Mouse (Mus musculus) lung, adult 2 months (tissue): ENCODE measurements at regions not wholly inside any gene's neighbourhood (a gene's known extent, or its start where the extent isn't known, plus 50 kb on each side); places are given as distances from the start of the nearest gene placed in this dataset.

Source experiments
- CTCF ChIP-seq: fragments of 200-500 bp; IDR thresholded peaks from 2 replicates; pipeline ENCODE4 v1.5.1; 2011; ENCODE audit warnings: mild to moderate bottlenecking, low read length, control low read depth; ENCODE audit not compliant: insufficient read depth
- POLR2A ChIP-seq: fragments of 200-500 bp; IDR thresholded peaks from 2 replicates; pipeline ENCODE4 v1.6.1; 2011; ENCODE audit warnings: low read depth, mild to moderate bottlenecking, control low read depth, low read length, borderline replicate concordance; ENCODE audit errors: extremely low read depth

- TF ChIP-seq POLR2A (no peak), CTCF (no peak)
These were observed 119.5 kb upstream of the Usp47 start for GRCm38 (mm10) chr7:111903741-111904231.
